Mouse (Mus musculus): Measurements from ENCODE around the gene Duoxa2.

DNA sequence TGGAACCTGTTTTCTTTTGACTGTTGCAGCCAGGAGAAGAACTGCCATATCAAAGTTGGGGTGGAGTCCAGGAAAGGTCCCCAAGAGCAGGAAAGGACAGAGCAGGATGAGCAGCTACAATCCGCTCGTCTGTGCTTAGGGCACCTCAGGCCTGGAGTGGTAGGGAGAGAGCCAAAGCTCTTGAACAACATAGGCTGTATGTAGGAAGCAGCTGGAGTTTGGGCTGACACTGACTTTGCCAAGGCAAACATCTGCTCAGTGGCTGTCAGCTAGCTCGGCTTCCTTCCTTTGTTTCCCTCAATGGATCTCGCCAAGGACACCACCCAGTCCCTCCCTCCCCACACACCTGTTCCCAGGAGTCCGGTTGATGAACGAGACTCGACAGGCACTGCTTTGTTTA is 12.6 kb upstream of the Duoxa2 start:
- TF ChIP-seq HCFC1 (IDR thresholded peaks at IDR 0.05; ENCODE audit: borderline replicate concordance, insufficient read depth, low read length) (no peak), ZC3H11A (IDR thresholded peaks at IDR 0.05; ENCODE audit: borderline replicate concordance, low read depth, low read length) (no peak), ZNF384 (IDR thresholded peaks at IDR 0.05; ENCODE audit: low read depth, low read length) (no peak), CHD2 (IDR thresholded peaks at IDR 0.05; ENCODE audit: low read depth, low read length) (no peak)
